Mouse (Mus musculus) kidney, embryonic 15.5 days (tissue): ENCODE data around the gene Batf2. TPM values are rescaled to one million over a fixed set of nuclear protein-coding genes. Genes with fewer than 3 reads are reported as not detected.

Experiments
- ATAC-seq: fragments of 200-750 bp; cut with Nextera tagmentation; replicated peaks from 2 replicates; pipeline ENCODE4 v1.8.0; 2017; ENCODE audit warnings: moderate TSS enrichment; ENCODE audit not compliant: low FRiP score
- H3K27ac ChIP-seq: fragments of 300-500 bp; sonication (generic); 2 replicates; pipeline ENCODE4 v1.5.1; 2015; ENCODE audit warnings: mild to moderate bottlenecking, inconsistent platforms
- H3K27me3 ChIP-seq: fragments of 300-500 bp; sonication (generic); 2 replicates; pipeline ENCODE4 v1.6.1; 2015; ENCODE audit warnings: inconsistent platforms
- H3K36me3 ChIP-seq: fragments of 300-500 bp; sonication (generic); 2 replicates; pipeline ENCODE4 v1.6.1; 2015; ENCODE audit warnings: inconsistent platforms
- H3K4me1 ChIP-seq: fragments of 300-500 bp; sonication (generic); 2 replicates; pipeline ENCODE4 v1.6.1; 2015; ENCODE audit warnings: inconsistent platforms
- H3K4me2 ChIP-seq: fragments of 300-500 bp; sonication (generic); 2 replicates; pipeline ENCODE4 v1.6.1; 2015; ENCODE audit warnings: moderate library complexity, mild to moderate bottlenecking, inconsistent platforms
- H3K4me3 ChIP-seq: fragments of 300-500 bp; sonication (generic); replicated peaks from 2 replicates; pipeline ENCODE4 v1.5.1; 2015; ENCODE audit warnings: mild to moderate bottlenecking, inconsistent platforms
- H3K9ac ChIP-seq: fragments of 300-500 bp; sonication (generic); 2 replicates; pipeline ENCODE4 v1.6.1; 2015; ENCODE audit warnings: mild to moderate bottlenecking, inconsistent platforms
- H3K9me3 ChIP-seq: fragments of 300-500 bp; sonication (generic); replicated peaks from 2 replicates; pipeline ENCODE4 v1.6.1; 2016; ENCODE audit warnings: inconsistent platforms
- WGBS: fragments of 180-500 bp; shearing (Covaris S2); methylation state at CpG from one replicate; pipeline ENCODE4 v1.1.7; 2015; ENCODE audit warnings: mixed read lengths; 5-methylcytosine and 5-hydroxymethylcytosine counted together
- polyA plus RNA-seq: library from polyadenylated mRNA; unstranded; fragments of >200 nt; fragmentation: Nextera tagmentation; extraction: Ambion mirVana; gene quantifications from 2 replicates; pipeline ENCODE4 v1.2.1, GENCODE M21; 2015

The Batf2 gene
- polyA plus RNA-seq, 1 experiment from 2014 or later: 0.52 TPM

GRCm38 (mm10) chr19:6182534-6182933, 41.8 kb downstream of the Batf2 start:
- 5% methylated on average over 3 of the region's 3 CpGs for WGBS
- no peaks in the 10 kb centered on the region for H3K9me3 ChIP-seq
- ATAC-seq: no peak
- no peak overlapping the region for H3K4me2 ChIP-seq
- no peaks in the 10 kb centered on the region for H3K36me3 ChIP-seq
- H3K27ac ChIP-seq: no peak overlapping the region
- H3K4me1 ChIP-seq: no peaks in the 10 kb centered on the region
- H3K9ac ChIP-seq: no peak overlapping the region
- H3K27me3 ChIP-seq: no peaks in the 10 kb centered on the region
- H3K4me3 ChIP-seq: no peak overlapping the region

DNA sequence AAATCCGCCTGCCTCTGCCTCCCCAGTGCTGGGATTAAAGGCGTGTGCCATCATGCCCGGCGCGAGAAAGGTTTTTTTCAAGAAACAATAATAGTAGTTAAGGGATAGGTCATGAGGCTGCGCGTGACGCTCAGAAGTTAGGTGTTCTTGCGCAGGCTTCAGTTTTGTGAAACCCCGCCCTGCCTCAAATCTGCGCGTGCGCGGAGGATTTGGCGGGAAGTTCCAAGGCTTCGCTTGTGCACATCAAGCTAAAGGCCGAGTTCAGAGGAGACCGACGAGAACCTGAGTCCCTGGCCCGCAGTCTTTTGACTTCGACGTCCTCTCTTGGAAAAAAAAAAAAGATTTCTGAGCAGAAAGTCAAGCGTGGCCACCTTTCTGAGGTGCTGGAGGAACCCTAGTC, 43.3 kb downstream of the Batf2 start, which contains the start of gene Majin:
Majin (plus strand) TSS at position 258 of the 400 bp plus-strand sequence.
- WGBS: 89% methylated on average over 23 of the region's 23 CpGs
- Histone ChIP-seq H3K4me2 (no peak within 1 kb of the TSS), H3K36me3 (no peaks in the 10 kb centered on the region), H3K9ac (no peak within 1 kb of the TSS), H3K27ac (no peak within 1 kb of the TSS), H3K27me3 (no peaks in the 10 kb centered on the region), H3K4me3 (no peak within 1 kb of the TSS), H3K9me3 (no peaks in the 10 kb centered on the region), H3K4me1 (no peaks in the 10 kb centered on the region)
- ATAC-seq: no peak

- Histone ChIP-seq H3K9ac (no peak overlapping the region), H3K4me1 (no peaks in the 10 kb centered on the region), H3K4me3 (no peak overlapping the region), H3K36me3 (no peaks in the 10 kb centered on the region), H3K4me2 (no peak overlapping the region), H3K27me3 (no peaks in the 10 kb centered on the region), H3K27ac (no peak overlapping the region), H3K9me3 (no peaks in the 10 kb centered on the region)
- no peak for ATAC-seq
- WGBS: 79% methylated on average over 2 of the region's 2 CpGs
Observed at GRCm38 (mm10) chr19:6204265-6204664, 63.5 kb downstream of the Batf2 start.

- no peak overlapping the region for H3K9ac ChIP-seq
- H3K4me2 ChIP-seq: no peak overlapping the region
- no peaks in the 10 kb centered on the region for H3K9me3 ChIP-seq
- no peak overlapping the region for H3K27ac ChIP-seq
- no peak overlapping the region for H3K4me3 ChIP-seq
- ATAC-seq: no peak
- WGBS: 67% methylated on average over 5 of the region's 5 CpGs
- H3K36me3 ChIP-seq: no peaks in the 10 kb centered on the region
- no peaks in the 10 kb centered on the region for H3K27me3 ChIP-seq
- no peaks in the 10 kb centered on the region for H3K4me1 ChIP-seq
Observed at GRCm38 (mm10) chr19:6206716-6207115, 65.9 kb downstream of the Batf2 start.

DNA sequence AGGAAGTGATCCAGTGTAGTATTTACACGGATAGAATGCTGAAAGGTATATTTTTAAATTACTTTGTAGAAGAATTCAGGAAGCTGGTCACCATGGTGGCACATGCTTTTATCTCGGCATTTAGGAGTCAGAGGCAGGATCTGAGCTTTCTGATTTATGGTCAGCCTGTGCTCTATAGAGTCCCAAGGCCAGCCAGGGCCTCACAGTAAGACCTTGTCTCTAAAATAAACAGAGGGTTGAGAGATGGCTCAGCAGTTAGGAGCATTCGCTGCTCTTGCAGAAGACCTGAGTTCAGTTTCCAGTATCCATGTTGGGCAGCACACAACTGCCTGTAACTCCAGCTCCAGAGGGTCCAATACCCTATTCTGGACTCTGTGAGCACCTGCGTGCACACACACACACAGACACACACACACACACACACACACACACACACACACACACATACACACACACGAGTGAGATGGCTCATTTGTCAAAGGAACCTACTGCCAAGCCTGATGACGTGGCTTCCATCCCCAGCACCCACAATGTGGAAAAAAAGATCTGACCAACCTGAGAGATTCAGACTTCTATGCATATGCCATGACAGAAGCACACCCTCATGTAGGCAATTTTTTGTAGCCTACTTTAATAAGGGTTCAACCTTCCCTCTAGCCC, 75.4 kb downstream of the Batf2 start:
- Histone ChIP-seq H3K4me2 (no peak overlapping the region), H3K9me3 (no peaks in the 10 kb centered on the region)
- 43% methylated on average over 6 of the region's 6 CpGs for WGBS

GRCm38 (mm10) chr19:6218606-6219005, 77.8 kb downstream of the Batf2 start:
- 0 out of 2 replicates have a peak, but pooled peaks cover 2% of the 10 kb centered on the region for H3K4me1 ChIP-seq
- no peak for ATAC-seq
- H3K4me3 ChIP-seq: no peak overlapping the region
- H3K36me3 ChIP-seq: no peaks in the 10 kb centered on the region
- no peak overlapping the region for H3K9ac ChIP-seq
- H3K4me2 ChIP-seq: no peak overlapping the region
- 71% methylated on average over 6 of the region's 6 CpGs for WGBS
- no peak overlapping the region for H3K27ac ChIP-seq
- no peaks in the 10 kb centered on the region for H3K27me3 ChIP-seq
- H3K9me3 ChIP-seq: no peaks in the 10 kb centered on the region

More for the DNA sequence above, 75.4 kb downstream of the Batf2 start:
- H3K4me3 ChIP-seq: no peak overlapping the region
- H3K36me3 ChIP-seq: no peaks in the 10 kb centered on the region
- no peak for ATAC-seq
- H3K9ac ChIP-seq: no peak overlapping the region
- H3K27ac ChIP-seq: no peak overlapping the region
- H3K27me3 ChIP-seq: no peaks in the 10 kb centered on the region
- H3K4me1 ChIP-seq: no peaks in the 10 kb centered on the region

Other genes with a start within 250 kb of the Batf2 start
- gene Tigd3, start 246.8 kb upstream of the Batf2 start, polyA plus RNA-seq: 4.2 and 4.7 TPM in 2 replicates
- gene Dpf2, start 228.0 kb upstream of the Batf2 start, polyA plus RNA-seq: 166 and 178 TPM in 2 replicates
- gene Cdc42ep2, start 216.2 kb upstream of the Batf2 start, polyA plus RNA-seq: 13.4 and 15.5 TPM in 2 replicates
- gene Pola2, start 176.8 kb upstream of the Batf2 start, polyA plus RNA-seq: 75.3 and 83.2 TPM in 2 replicates
- not detected in 2 replicates for gene Slc22a20, start 154.8 kb upstream of the Batf2 start, polyA plus RNA-seq
- 8.4 and 11.1 TPM in 2 replicates for gene Capn1, start 125.1 kb upstream of the Batf2 start, polyA plus RNA-seq
- 35.6 and 38.5 TPM in 2 replicates for gene Syvn1, start 94.4 kb upstream of the Batf2 start, polyA plus RNA-seq
- gene Mrpl49, start 83.2 kb upstream of the Batf2 start, polyA plus RNA-seq: 77.9 and 81.6 TPM in 2 replicates
- gene Fau, start 83.1 kb upstream of the Batf2 start, polyA plus RNA-seq: 741 and 838 TPM in 2 replicates
- 33.0 and 33.2 TPM in 2 replicates for gene Znhit2, start 79.8 kb upstream of the Batf2 start, polyA plus RNA-seq
- gene Tm7sf2, start 72.6 kb upstream of the Batf2 start, polyA plus RNA-seq: 23.6 and 24.9 TPM in 2 replicates
- gene Vps51, start 63.8 kb upstream of the Batf2 start, polyA plus RNA-seq: 70.3 and 78.5 TPM in 2 replicates
- not detected in 2 replicates for gene Tmem262, start 61.0 kb upstream of the Batf2 start, polyA plus RNA-seq
- 1.6 and 2.0 TPM in 2 replicates for gene Gm28374, start 58.7 kb upstream of the Batf2 start, polyA plus RNA-seq
- 73.7 and 79.5 TPM in 2 replicates for gene Zfpl1, start 56.0 kb upstream of the Batf2 start, polyA plus RNA-seq
- gene Cdca5, start 56.0 kb upstream of the Batf2 start, polyA plus RNA-seq: 44.8 and 45.8 TPM in 2 replicates
- gene AC131692.1, start 46.6 kb upstream of the Batf2 start, polyA plus RNA-seq: 0.34 and 0.55 TPM in 2 replicates
- gene Naaladl1, start 35.2 kb upstream of the Batf2 start, polyA plus RNA-seq: 0.51 and 0.54 TPM in 2 replicates
- 44.0 and 47.2 TPM in 2 replicates for gene Sac3d1, start 22.3 kb upstream of the Batf2 start, polyA plus RNA-seq
- 32.3 and 34.2 TPM in 2 replicates for gene Snx15, start 12.7 kb upstream of the Batf2 start, polyA plus RNA-seq
- 103 and 113 TPM in 2 replicates for gene Arl2, start 565 bp downstream of the Batf2 start, polyA plus RNA-seq
- not detected in 2 replicates for gene Majin, start 43.4 kb downstream of the Batf2 start, polyA plus RNA-seq
- gene Gpha2, start 85.4 kb downstream of the Batf2 start, polyA plus RNA-seq: 0.39 and 0.74 TPM in 2 replicates
- gene Ppp2r5b, start 94.9 kb downstream of the Batf2 start, polyA plus RNA-seq: 22.9 and 27.6 TPM in 2 replicates
- gene Atg2a, start 100.7 kb downstream of the Batf2 start, polyA plus RNA-seq: 9.8 and 12.1 TPM in 2 replicates
- 67.8 and 81.8 TPM in 2 replicates for gene Ehd1, start 135.7 kb downstream of the Batf2 start, polyA plus RNA-seq
- 0.78 and 1.0 TPM in 2 replicates for gene Cdc42bpg, start 165.5 kb downstream of the Batf2 start, polyA plus RNA-seq
- 82.1 and 91.8 TPM in 2 replicates for gene Men1, start 194.0 kb downstream of the Batf2 start, polyA plus RNA-seq
- gene Map4k2, start 200.2 kb downstream of the Batf2 start, polyA plus RNA-seq: 18.7 and 21.9 TPM in 2 replicates
- 155 and 165 TPM in 2 replicates for gene Sf1, start 222.7 kb downstream of the Batf2 start, polyA plus RNA-seq
- 28.2 and 30.4 TPM in 2 replicates for gene Pygm, start 243.4 kb downstream of the Batf2 start, polyA plus RNA-seq